Mouse (Mus musculus): ENCODE results near the gene Lpin1. TPM values are rescaled to one million over a fixed set of nuclear protein-coding genes. Genes with fewer than 3 reads are reported as not detected.

The Lpin1 gene
- total RNA-seq, 4 experiments from 2014 or later = 38.8 to 80.7 (median 50.8) TPM

- peak; percentile 84 for DNase-seq
Observed at GRCm38 (mm10) chr12:16618512-16619274, 7.9 kb upstream of the Lpin1 start.

- no peak for DNase-seq
Observed at GRCm38 (mm10) chr12:16615738-16616137, 5.0 kb upstream of the Lpin1 start.

- DNase-seq = no peak
Observed at GRCm38 (mm10) chr12:16614556-16614955, 3.8 kb upstream of the Lpin1 start.

- DNase-seq = no peak
Observed at GRCm38 (mm10) chr12:16605624-16606023, 5.1 kb downstream of the Lpin1 start.

GRCm38 (mm10) chr12:16602271-16602670, 8.5 kb downstream of the Lpin1 start:
- no peak for DNase-seq

- no peak for DNase-seq
Observed at GRCm38 (mm10) chr12:16600374-16600773, 10.4 kb downstream of the Lpin1 start.

- no peak for DNase-seq
Observed at GRCm38 (mm10) chr12:16599359-16599758, 11.4 kb downstream of the Lpin1 start.

- no peak for DNase-seq
Observed at GRCm38 (mm10) chr12:16593761-16594160, 17.0 kb downstream of the Lpin1 start.

GRCm38 (mm10) chr12:16593014-16593413, 17.8 kb downstream of the Lpin1 start:
- DNase-seq = no peak

- DNase-seq = no peak
Observed at GRCm38 (mm10) chr12:16592451-16592850, 18.3 kb downstream of the Lpin1 start.

- DNase-seq = peak; percentile 78
Observed at GRCm38 (mm10) chr12:16591453-16592200, 19.1 kb downstream of the Lpin1 start.

- no peak for DNase-seq
Observed at GRCm38 (mm10) chr12:16589966-16590365, 20.8 kb downstream of the Lpin1 start.

GRCm38 (mm10) chr12:16589204-16589949, 21.4 kb downstream of the Lpin1 start:
- DNase-seq = peak; percentile 86

GRCm38 (mm10) chr12:16588396-16589042, 22.2 kb downstream of the Lpin1 start:
- DNase-seq = no peak

GRCm38 (mm10) chr12:16587767-16588166, 23.0 kb downstream of the Lpin1 start:
- DNase-seq = no peak

- no peak for DNase-seq
Observed at GRCm38 (mm10) chr12:16587111-16587510, 23.7 kb downstream of the Lpin1 start.

GRCm38 (mm10) chr12:16584964-16585363, 25.8 kb downstream of the Lpin1 start:
- no peak for DNase-seq

- no peak for DNase-seq
Observed at GRCm38 (mm10) chr12:16584035-16584682, 26.6 kb downstream of the Lpin1 start.

GRCm38 (mm10) chr12:16583313-16583712, 27.5 kb downstream of the Lpin1 start:
- no peak for DNase-seq

GRCm38 (mm10) chr12:16580306-16580705, 30.5 kb downstream of the Lpin1 start:
- no peak for DNase-seq

GRCm38 (mm10) chr12:16577665-16578233, 33.0 kb downstream of the Lpin1 start:
- DNase-seq = no peak

- peak; percentile 68 for DNase-seq
Observed at GRCm38 (mm10) chr12:16571278-16571677, 39.5 kb downstream of the Lpin1 start.
